Mouse (Mus musculus): Measurements from ENCODE around the gene Atp6v1d. TPM values are rescaled to one million over a fixed set of nuclear protein-coding genes. Genes with fewer than 3 reads are reported as not detected.

Atp6v1d gene
- polyA plus RNA-seq, 1 experiment from 2014 or later, result 123 TPM

DNA sequence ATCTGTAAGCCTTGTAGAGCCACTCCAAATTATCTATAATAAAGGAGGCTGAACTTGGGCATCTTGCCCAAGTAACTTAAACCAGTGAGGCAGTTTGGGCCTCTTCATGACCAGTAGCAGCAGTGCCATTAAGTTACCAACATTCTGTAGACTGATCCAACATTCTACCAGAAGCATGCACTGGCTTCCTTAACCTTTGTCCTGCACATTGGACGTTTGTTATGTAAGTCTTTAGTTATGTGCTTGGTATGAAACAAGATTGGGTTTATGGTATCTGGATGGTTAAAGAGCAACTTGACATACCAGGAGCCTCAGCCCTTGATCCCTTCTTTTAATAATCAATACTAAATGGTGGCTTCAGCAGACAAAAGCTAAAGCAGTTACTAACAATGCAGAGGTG, 28.6 kb upstream of the Atp6v1d start:
- Histone ChIP-seq H3K36me3 (ENCODE audit: control insufficient read depth, insufficient read depth) (peaks cover 5% of the 10 kb centered on the region; the same call in 1 of the 2 replicates), H3K4me1 (replicated peaks; ENCODE audit: control insufficient read depth, insufficient read depth, low read length) (no peaks in the 10 kb centered on the region), H3K27me3 (replicated peaks; ENCODE audit: control insufficient read depth, insufficient read depth, low read length) (no peaks in the 10 kb centered on the region), H3K4me2 (ENCODE audit: low read length) (no peak overlapping the region), H3K27ac (ENCODE audit: low read length) (no peak overlapping the region), H3K9me3 (ENCODE audit: control insufficient read depth, low read length) (no peaks in the 10 kb centered on the region), H3K9ac (replicated peaks; ENCODE audit: low read depth, low read length) (no peak overlapping the region), H3K4me3 (replicated peaks; ENCODE audit: low read length) (no peak overlapping the region)
- ATAC-seq, result no peak
- WGBS, result 70% methylated on average over 1 of the region's 1 CpGs

DNA sequence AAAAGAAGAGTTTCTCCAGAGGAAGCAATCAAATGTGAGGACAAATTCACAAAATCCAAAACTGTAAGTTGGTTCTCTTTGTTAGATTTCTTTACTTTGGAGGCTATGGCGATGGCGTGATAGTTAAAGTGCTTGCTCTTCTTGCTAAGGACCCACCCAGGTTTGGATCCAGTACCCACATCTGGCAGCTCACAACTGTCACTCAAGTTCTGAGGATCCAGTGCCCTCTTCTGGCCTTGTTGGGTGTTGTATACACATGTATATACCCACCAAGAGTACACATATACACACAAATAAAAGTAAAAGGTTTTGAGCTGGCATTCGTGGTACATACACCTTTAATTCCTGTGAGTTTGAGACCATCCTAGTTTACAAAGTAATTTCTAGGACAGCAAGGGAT, 13.1 kb upstream of the Atp6v1d start:
- no peak overlapping the region for H3K27ac ChIP-seq (ENCODE audit: low read length)
- no peaks in the 10 kb centered on the region for H3K4me1 ChIP-seq (replicated peaks; ENCODE audit: control insufficient read depth, insufficient read depth, low read length)
- no peak overlapping the region for H3K9ac ChIP-seq (replicated peaks; ENCODE audit: low read depth, low read length)
- H3K9me3 ChIP-seq (ENCODE audit: control insufficient read depth, low read length), result no peaks in the 10 kb centered on the region
- no peak overlapping the region for H3K4me2 ChIP-seq (ENCODE audit: low read length)
- ATAC-seq, result no peak
- H3K27me3 ChIP-seq (replicated peaks; ENCODE audit: control insufficient read depth, insufficient read depth, low read length), result no peaks in the 10 kb centered on the region
- H3K36me3 ChIP-seq (ENCODE audit: control insufficient read depth, insufficient read depth), result peaks cover 24% of the 10 kb centered on the region
- H3K4me3 ChIP-seq (replicated peaks; ENCODE audit: low read length), result no peak overlapping the region
- WGBS, result over 99% methylated on average over 3 of the region's 3 CpGs

DNA sequence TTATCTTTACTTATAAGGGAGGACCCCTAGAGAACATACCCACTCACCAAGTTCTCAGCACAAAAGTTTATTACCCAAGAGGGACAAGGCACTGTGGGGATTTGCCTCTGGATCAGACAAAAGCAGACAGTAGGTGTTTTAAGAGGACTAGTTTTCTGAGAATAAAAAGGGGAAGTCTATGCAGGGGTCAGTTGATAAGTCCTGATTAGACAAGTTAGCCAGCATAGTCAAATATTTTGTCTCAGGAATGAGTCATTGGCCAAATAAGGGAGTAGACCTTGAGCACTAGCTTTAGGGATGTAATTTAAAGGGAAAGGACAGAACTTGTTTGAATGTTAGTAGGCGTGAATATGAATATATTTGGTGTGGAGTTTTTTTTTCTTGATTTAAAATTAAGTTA, 6.7 kb upstream of the Atp6v1d start:
- Histone ChIP-seq H3K4me1 (replicated peaks; ENCODE audit: control insufficient read depth, insufficient read depth, low read length) (peaks cover 2% of the 10 kb centered on the region), H3K4me3 (replicated peaks; ENCODE audit: low read length) (no peak overlapping the region), H3K9ac (replicated peaks; ENCODE audit: low read depth, low read length) (no peak overlapping the region), H3K4me2 (ENCODE audit: low read length) (no peak overlapping the region), H3K9me3 (ENCODE audit: control insufficient read depth, low read length) (no peaks in the 10 kb centered on the region), H3K27me3 (replicated peaks; ENCODE audit: control insufficient read depth, insufficient read depth, low read length) (no peaks in the 10 kb centered on the region), H3K27ac (ENCODE audit: low read length) (no peak overlapping the region), H3K36me3 (ENCODE audit: control insufficient read depth, insufficient read depth) (peaks cover 8% of the 10 kb centered on the region; the same call in 1 of the 2 replicates)
- 97% methylated on average over 1 of the region's 1 CpGs for WGBS
- ATAC-seq, result no peak

DNA sequence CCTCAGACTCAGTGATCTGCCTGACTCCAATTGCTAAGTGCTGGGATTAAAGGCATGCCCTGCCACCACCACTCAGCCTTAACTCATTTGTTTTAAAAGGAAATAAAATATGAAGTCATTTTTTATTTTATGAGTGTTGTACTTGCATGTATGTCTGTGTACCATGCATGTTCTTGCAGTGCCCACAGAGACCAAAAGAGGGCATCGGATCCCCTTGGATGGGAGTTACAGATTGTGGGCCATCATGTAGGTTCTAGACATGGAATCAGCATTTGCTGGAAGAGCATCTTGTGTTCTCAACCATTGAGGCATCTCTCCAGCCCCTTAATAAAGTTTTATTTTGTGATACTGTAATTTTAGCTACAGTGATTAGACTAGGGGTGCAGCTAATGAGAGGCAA, 4.0 kb upstream of the Atp6v1d start:
- H3K27me3 ChIP-seq (replicated peaks; ENCODE audit: control insufficient read depth, insufficient read depth, low read length), result no peaks in the 10 kb centered on the region
- H3K4me3 ChIP-seq (replicated peaks; ENCODE audit: low read length), result no peak overlapping the region
- H3K36me3 ChIP-seq (ENCODE audit: control insufficient read depth, insufficient read depth), result peaks cover 6% of the 10 kb centered on the region; the same call in 1 of the 2 replicates
- H3K9ac ChIP-seq (replicated peaks; ENCODE audit: low read depth, low read length), result no peak overlapping the region
- no peak overlapping the region for H3K27ac ChIP-seq (ENCODE audit: low read length)
- H3K4me1 ChIP-seq (replicated peaks; ENCODE audit: control insufficient read depth, insufficient read depth, low read length), result peaks cover 13% of the 10 kb centered on the region
- no peak for ATAC-seq
- WGBS, result 93% methylated on average over 1 of the region's 1 CpGs
- no peaks in the 10 kb centered on the region for H3K9me3 ChIP-seq (ENCODE audit: control insufficient read depth, low read length)
- no peak overlapping the region for H3K4me2 ChIP-seq (ENCODE audit: low read length)

DNA sequence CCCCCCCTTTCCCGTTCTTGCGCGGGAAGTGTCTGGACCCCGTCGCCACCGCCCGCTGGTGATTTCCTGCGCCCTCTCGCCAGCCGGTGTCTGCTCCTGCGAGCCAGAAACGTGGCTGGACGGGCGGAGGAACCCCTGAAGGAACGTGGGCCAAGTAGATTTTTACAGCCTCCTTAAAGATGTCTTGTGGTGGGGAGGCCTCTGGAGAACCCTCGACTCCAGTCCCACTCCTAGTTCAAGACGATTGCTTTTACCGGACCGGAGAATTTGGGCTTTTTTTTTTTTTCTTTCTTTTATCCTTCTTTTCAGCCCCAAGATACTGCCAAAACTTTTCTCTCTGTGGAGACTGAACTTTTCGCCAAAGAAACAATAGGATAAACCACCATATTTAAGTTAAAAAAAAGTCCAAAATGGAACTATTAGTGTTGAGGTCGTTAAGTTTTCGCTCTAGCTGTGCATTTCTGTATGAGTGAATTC, 854 bp upstream of the Atp6v1d start:
- H3K9me3 ChIP-seq (ENCODE audit: control insufficient read depth, low read length), result no peaks in the 10 kb centered on the region
- peak overlapping the region; percentile 71 for H3K4me2 ChIP-seq (ENCODE audit: low read length)
- no peaks in the 10 kb centered on the region for H3K27me3 ChIP-seq (replicated peaks; ENCODE audit: control insufficient read depth, insufficient read depth, low read length)
- under 1% methylated on average over 22 of the region's 22 CpGs for WGBS
- peak overlapping the region; percentile 79 for H3K27ac ChIP-seq (ENCODE audit: low read length)
- H3K4me3 ChIP-seq (replicated peaks; ENCODE audit: low read length), result peak overlapping the region; percentile 99
- no peak for ATAC-seq
- no peaks in the 10 kb centered on the region for H3K36me3 ChIP-seq (ENCODE audit: control insufficient read depth, insufficient read depth)
- H3K4me1 ChIP-seq (replicated peaks; ENCODE audit: control insufficient read depth, insufficient read depth, low read length), result peaks cover 30% of the 10 kb centered on the region
- H3K9ac ChIP-seq (replicated peaks; ENCODE audit: low read depth, low read length), result peak overlapping the region; percentile 77

DNA sequence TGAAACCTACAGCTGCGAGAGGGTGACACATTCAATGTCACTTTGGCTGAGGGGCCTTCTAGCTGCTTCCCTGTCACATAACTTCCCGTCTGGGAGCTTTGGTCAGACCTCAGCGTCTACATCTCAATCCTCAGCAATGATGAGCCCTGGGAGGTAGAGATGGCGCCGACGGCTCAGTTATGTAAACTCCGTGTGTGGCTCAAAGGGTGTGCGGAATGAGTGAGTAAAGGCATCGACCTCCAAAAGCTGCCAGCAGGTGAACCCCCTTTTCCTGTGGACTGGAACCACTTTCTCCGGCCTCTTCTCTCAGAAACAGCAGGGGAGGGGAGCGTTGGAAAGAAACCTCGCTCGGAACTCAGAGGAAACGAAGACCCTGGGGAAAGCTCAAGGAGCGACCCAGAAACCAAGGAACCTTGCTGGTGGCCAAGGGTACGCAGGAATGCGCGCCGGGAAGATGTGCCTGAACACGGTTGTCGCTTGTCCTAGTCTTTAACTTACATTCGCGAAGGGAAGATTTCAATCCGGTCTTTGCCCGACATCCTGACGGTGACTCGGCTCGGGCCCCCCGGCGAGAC, 430 bp downstream of the Atp6v1d start:
- under 1% methylated on average over 30 of the region's 30 CpGs for WGBS
- ATAC-seq, result peak; percentile 39
- peak overlapping the region; percentile 70 for H3K9ac ChIP-seq (replicated peaks; ENCODE audit: low read depth, low read length)
- H3K4me3 ChIP-seq (replicated peaks; ENCODE audit: low read length), result peak overlapping the region; percentile 99
- peak overlapping the region; percentile 96 for H3K4me2 ChIP-seq (ENCODE audit: low read length)
- no peaks in the 10 kb centered on the region for H3K9me3 ChIP-seq (ENCODE audit: control insufficient read depth, low read length)
- peak overlapping the region; percentile 72 for H3K27ac ChIP-seq (ENCODE audit: low read length)
- H3K36me3 ChIP-seq (ENCODE audit: control insufficient read depth, insufficient read depth), result peaks cover 4% of the 10 kb centered on the region; the same call in 1 of the 2 replicates
- H3K4me1 ChIP-seq (replicated peaks; ENCODE audit: control insufficient read depth, insufficient read depth, low read length), result peaks cover 30% of the 10 kb centered on the region
- H3K27me3 ChIP-seq (replicated peaks; ENCODE audit: control insufficient read depth, insufficient read depth, low read length), result no peaks in the 10 kb centered on the region

DNA sequence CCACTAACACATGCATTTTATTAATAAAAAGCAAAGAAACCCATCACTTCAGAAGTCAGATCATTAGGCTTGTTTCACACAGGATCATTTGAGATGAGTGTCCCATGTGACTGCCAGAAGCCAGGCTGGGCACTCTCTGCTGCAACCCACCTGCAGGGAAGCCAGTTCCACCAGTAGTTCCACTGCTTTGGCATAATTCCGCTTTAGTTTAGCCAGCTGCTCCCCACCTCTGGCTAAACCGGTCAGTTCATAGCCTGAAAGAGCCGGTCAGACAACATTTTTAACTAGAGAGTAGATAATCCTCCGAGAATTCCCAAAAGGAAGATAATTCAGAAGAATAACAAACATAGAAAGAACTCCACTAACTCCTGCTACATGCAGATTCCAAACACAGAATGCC, 13.2 kb downstream of the Atp6v1d start:
- peaks cover 17% of the 10 kb centered on the region for H3K36me3 ChIP-seq (ENCODE audit: control insufficient read depth, insufficient read depth)
- no peak overlapping the region for H3K4me3 ChIP-seq (replicated peaks; ENCODE audit: low read length)
- H3K9me3 ChIP-seq (ENCODE audit: control insufficient read depth, low read length), result no peaks in the 10 kb centered on the region
- no peaks in the 10 kb centered on the region for H3K27me3 ChIP-seq (replicated peaks; ENCODE audit: control insufficient read depth, insufficient read depth, low read length)
- no peak overlapping the region for H3K27ac ChIP-seq (ENCODE audit: low read length)
- no peak overlapping the region for H3K9ac ChIP-seq (replicated peaks; ENCODE audit: low read depth, low read length)
- WGBS, result 96% methylated on average over 4 of the region's 4 CpGs
- H3K4me2 ChIP-seq (ENCODE audit: low read length), result no peak overlapping the region
- no peak for ATAC-seq
- H3K4me1 ChIP-seq (replicated peaks; ENCODE audit: control insufficient read depth, insufficient read depth, low read length), result no peaks in the 10 kb centered on the region

DNA sequence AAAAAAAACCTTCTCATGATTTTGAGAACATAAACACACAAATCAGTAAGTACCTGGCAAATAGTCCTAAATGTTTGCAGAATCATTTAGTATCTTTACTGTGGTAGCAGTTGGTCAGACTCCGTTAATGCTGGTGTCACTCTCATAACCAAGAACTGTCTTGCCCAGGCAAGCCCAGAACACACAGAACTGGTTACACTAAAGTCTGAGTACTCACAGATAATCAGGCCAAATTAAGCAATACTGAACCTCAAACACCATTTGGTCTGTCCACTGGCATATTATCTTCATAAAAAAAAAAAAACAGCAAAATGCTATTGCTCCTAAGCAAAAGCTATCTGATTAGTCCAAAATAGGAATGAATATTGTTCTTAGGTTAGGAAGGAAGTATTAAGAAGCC, 19.0 kb downstream of the Atp6v1d start:
- peaks cover 11% of the 10 kb centered on the region for H3K36me3 ChIP-seq (ENCODE audit: control insufficient read depth, insufficient read depth)
- no peak overlapping the region for H3K4me2 ChIP-seq (ENCODE audit: low read length)
- H3K4me1 ChIP-seq (replicated peaks; ENCODE audit: control insufficient read depth, insufficient read depth, low read length), result no peaks in the 10 kb centered on the region
- H3K9ac ChIP-seq (replicated peaks; ENCODE audit: low read depth, low read length), result no peak overlapping the region
- no peaks in the 10 kb centered on the region for H3K27me3 ChIP-seq (replicated peaks; ENCODE audit: control insufficient read depth, insufficient read depth, low read length)
- H3K4me3 ChIP-seq (replicated peaks; ENCODE audit: low read length), result no peak overlapping the region
- H3K9me3 ChIP-seq (ENCODE audit: control insufficient read depth, low read length), result no peaks in the 10 kb centered on the region
- 97% methylated on average over 1 of the region's 1 CpGs for WGBS
- no peak overlapping the region for H3K27ac ChIP-seq (ENCODE audit: low read length)
- ATAC-seq, result no peak

DNA sequence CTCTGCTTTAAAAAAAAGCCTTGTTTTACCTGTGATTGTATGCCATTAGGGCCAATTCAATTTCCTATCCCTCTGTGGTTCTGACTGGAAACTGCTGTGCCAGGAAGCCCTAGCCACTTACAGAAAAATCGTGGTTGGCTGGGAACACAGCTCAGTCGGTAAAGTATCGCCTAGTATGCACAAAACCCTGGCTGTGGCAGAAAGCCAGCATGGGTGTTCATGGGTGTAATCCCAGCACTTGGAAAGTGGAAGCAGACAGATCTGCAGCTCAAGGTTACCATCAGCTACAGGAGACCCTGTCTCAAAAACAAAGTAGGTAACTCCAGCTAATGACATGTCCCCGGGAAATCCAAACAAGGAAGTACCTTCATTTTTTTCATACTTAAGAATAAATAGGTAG, 21.5 kb downstream of the Atp6v1d start:
- peaks cover 13% of the 10 kb centered on the region for H3K36me3 ChIP-seq (ENCODE audit: control insufficient read depth, insufficient read depth)

DNA sequence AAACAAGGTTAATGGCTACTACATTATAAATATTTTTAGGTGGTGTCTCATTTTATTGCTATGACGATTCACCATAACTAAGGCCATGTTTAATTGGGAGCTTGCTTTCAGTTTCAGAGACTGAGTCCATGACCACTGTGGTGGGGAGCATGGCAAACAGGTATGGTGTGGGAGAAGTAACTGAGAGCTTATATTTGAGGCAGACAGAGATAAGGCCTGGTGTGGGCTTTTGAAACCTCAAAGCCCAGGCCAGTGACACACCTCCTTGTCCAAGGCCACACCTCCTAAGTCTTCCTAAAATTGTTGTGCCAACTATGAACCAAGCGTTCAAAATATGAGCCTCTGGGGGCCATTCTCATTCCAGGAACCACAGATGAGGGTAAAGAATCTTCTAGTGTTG, 26.9 kb downstream of the Atp6v1d start:
- Histone ChIP-seq H3K27me3 (replicated peaks; ENCODE audit: control insufficient read depth, insufficient read depth, low read length) (no peaks in the 10 kb centered on the region), H3K9ac (replicated peaks; ENCODE audit: low read depth, low read length) (no peak overlapping the region), H3K9me3 (ENCODE audit: control insufficient read depth, low read length) (no peaks in the 10 kb centered on the region), H3K4me2 (ENCODE audit: low read length) (no peak overlapping the region), H3K4me3 (replicated peaks; ENCODE audit: low read length) (no peak overlapping the region), H3K36me3 (ENCODE audit: control insufficient read depth, insufficient read depth) (peaks cover 13% of the 10 kb centered on the region; the same call in 1 of the 2 replicates), H3K27ac (ENCODE audit: low read length) (no peak overlapping the region), H3K4me1 (replicated peaks; ENCODE audit: control insufficient read depth, insufficient read depth, low read length) (no peaks in the 10 kb centered on the region)
- WGBS, result 92% methylated on average over 2 of the region's 2 CpGs
- no peak for ATAC-seq

More for the DNA sequence above, 21.5 kb downstream of the Atp6v1d start:
- Histone ChIP-seq H3K4me3 (replicated peaks; ENCODE audit: low read length) (no peak overlapping the region), H3K9me3 (ENCODE audit: control insufficient read depth, low read length) (no peaks in the 10 kb centered on the region), H3K4me2 (ENCODE audit: low read length) (no peak overlapping the region), H3K27me3 (replicated peaks; ENCODE audit: control insufficient read depth, insufficient read depth, low read length) (no peaks in the 10 kb centered on the region), H3K9ac (replicated peaks; ENCODE audit: low read depth, low read length) (no peak overlapping the region), H3K27ac (ENCODE audit: low read length) (no peak overlapping the region), H3K4me1 (replicated peaks; ENCODE audit: control insufficient read depth, insufficient read depth, low read length) (no peaks in the 10 kb centered on the region)
- 82% methylated on average over 4 of the region's 4 CpGs for WGBS
- no peak for ATAC-seq
